Mouse (Mus musculus) urinary bladder, postnatal 14 days (tissue): ENCODE data around the gene Ankrd45.
"Not testable (repeated sequence)": the region's sequence is repeated elsewhere in the genome, so short reads cannot be mapped to it uniquely, and the experiment has no call there.

Experiments
- DNase-seq: peaks from one replicate; pipeline ENCODE4 v3.0.0; 2021; ENCODE audit warnings: low spot score

Gene Ankrd45

DNA sequence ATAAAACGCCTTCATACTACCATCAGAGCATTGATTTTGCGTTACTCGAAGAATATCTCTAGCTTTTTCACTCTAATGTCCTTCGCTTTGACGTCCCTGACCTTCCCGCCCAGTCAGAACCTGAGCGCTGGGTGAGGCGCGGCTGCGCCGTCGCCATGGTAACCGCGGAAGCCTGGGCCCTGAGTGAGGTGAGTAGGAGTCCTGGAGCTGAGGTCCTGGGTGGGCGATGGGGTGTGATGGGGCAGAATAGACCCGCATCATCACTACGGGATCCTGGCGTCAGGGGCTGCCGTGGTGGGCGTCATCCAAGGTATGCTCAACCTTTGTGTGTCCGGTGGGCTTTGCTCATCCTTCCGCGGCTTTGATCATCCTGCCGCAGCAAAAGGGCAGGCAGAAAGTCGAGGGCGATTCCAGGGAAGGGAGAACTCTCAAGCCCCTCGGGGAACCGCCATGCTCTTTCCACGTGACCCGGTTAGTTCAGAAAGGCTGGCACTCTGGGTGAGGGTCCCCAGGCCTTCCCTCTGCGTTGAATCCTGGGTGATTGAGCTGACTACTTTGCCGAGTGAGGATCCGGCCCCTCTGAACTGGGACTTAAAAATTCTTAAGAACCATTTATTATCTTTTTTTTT lies at the start of gene Ankrd45:
Gene Ankrd45, plus strand, starts transcription at position 161 of the 629 bp plus-strand sequence.
- peak; percentile 48 for DNase-seq

DNA sequence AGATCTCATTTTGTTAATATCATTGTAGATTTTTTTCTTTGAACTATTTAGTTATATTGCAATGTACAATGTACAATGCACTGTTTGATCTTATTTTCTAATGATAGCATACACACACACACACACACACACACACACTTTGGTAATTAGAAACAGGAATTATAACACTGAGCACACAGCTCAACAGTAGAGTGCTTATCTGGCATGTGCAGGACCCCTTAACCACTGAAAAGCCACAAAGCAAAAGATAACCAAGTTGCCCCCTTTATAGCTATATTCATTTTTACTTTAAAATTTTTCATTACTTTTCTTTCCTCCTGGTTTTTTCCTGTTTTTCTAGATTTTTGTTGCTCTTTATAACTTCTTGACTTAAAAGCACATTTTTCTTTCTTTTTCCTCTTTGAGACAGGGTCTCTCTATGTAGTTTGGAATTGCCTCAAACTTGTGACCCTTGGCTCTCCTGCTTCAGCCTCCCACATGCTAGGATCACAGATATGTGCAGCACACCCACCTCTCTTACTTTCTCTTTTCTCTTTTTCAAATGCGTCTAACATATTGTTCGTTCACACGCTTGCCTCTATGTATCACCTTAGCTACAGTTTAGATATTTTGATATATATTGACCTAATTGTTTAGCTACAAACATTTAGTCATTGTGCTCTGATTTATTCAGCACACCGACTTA lies 42.6 kb upstream of the Ankrd45 start:
- no peak for DNase-seq

DNA sequence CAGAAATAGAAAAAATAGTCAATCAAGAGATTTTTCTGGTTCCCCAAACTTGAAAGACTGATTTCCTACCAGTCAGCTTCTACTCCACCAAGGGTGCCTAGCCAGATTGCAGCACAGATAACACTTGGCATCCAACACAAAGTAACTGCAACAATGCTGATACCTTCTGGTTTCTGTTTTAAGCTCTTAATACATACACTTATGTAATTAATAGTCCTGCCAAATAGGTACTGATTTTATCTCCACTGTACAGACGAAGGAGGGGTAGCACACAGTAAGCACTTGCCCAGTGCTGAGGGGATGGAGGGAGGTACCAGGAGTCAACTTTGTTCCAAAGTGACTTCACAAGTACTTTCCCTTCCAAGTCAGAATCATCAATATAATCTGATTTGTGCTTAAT lies 38.6 kb upstream of the Ankrd45 start:
- no peak for DNase-seq

DNA sequence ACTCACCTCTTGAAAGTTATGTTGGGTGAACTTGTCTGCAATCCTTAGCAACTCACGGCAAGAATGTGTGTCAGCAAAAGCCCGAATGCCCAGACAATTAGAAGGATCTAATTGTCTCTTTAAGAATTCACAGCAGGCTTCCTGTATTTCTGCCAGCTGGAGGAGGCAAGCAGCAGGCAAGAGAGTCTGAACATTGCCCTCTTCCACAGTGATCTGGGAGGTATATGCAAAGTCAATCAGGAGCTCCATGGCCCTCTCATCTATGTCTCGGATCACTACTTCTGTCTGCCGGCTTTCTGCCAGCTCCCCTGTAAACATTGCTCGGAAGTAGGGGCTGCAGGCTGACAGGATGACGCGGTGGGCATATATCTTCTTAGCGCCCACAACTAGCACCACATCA lies 33.3 kb upstream of the Ankrd45 start:
- DNase-seq = no peak

DNA sequence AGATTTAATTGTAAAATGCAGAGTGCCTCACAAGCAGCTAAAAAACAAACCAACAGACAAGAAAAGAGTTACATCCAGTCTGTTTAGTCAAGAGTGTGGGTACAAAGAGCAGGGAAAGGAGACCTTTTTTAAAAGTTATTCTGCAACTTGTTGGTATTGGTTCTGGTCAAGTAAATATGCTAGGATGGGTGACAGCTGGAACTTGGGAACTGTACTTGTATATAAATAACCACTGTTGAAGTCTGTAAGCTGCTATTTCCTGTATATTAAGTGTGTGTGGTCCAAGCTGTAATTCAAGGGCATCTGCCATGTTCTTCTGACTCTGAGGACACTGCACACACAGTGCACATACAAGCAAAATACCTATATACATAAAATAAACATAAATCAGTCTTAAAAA lies 27.9 kb upstream of the Ankrd45 start:
- no peak for DNase-seq

DNA sequence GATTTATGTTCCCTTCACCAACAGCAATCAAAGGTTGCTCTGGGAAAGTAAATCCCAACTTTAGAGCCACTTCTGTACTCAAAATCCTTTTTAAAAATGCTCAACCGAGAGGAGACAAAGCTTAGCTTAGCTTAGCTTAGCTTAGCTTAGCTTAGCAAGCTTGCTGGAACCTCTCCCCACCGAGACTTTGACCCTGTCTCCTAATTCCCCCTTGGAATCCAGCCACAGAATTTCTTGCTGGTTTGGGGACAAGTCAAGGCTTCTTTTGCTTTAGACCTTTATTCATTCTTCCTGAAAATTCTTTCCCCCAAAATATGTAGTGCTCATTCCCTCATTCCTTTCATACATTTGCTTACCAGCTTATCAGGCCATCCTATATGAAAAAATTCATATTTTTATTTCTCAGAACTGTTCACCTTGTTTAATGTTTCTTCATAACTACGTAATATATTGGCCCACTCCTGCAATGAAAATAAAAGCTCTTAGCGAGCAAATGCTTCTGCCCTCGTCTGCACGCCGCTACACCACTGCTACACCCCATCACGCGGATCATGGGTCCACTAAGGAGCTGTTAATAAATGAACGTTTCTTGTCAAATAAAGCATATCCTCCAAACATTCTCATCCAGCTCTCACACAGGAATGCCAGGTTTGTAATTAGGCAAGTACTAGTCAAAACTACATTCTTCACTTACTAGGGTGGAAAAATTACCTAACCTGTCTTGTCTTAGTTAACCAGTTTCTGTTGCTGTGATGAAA lies 19.7 kb upstream of the Ankrd45 start:
- no peak for DNase-seq

DNA sequence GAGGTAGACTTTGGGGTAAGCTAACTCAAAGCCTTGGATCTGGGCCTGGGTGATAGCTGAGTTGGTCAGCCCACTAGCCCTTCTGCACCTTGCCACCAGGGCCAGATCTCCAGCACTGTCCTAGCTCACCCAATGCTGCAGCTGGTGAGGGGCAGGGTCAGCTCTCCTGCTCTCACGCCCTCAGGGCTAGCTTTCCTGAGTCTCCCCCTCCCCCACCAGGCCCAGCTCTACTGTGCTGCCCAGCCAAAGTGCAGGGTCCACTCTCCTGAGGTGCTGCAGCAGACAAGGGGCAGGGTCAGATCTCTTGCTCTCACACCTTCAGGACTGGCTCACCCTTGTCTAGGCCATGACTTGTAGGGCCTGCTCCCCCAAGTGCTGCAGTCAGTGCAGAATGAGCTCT lies 16.0 kb upstream of the Ankrd45 start:
- no peak for DNase-seq

DNA sequence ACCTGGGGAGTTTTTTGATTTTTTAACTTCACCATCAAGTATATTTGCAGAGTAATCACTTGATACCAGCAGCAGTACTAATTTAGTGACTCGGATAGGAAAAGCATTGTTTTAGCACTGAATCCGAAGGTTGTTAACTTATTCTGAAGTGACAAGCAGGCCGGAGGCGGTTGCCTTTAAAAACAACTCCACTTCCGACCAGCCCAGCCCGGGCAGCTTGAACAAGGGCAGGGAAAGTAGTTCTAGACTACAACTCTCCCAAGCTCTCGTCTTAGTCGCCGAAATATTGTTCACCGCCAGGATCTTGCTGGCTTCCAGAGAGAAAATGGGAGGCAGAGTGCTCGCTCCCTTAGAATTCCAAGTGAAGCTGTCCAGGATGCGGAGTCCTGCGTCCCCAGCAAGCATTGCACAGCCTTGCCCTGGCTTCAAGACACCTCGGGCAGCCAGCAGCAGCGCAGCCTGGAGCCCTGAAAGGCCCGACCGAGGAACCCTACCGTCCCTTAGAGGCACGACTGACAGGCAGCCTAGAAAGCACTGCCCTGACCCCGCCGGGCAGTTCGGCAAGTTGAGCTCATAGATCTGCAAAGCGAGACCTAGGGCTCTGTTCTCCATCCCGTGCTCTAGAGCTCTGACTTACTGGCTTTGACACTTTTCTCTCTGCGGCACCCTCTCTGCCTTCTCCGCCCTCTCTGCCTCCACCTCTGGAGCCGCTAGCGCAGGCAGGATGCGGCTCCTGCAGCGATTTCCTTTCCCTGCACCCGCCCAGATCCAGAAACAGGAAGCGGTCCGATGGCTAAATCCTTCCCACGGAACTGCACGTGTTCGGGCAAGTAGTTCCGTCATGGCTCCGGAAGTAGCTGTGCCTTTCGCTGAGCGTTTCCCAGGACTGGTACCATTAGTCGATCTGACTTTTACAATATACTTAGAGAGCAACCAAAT lies 11.5 kb upstream of the Ankrd45 start, which contains the start of gene Klhl20:
Gene Klhl20, minus strand, starts transcription at position 786 of the 939 bp plus-strand sequence.
- DNase-seq = peak; percentile 92

DNA sequence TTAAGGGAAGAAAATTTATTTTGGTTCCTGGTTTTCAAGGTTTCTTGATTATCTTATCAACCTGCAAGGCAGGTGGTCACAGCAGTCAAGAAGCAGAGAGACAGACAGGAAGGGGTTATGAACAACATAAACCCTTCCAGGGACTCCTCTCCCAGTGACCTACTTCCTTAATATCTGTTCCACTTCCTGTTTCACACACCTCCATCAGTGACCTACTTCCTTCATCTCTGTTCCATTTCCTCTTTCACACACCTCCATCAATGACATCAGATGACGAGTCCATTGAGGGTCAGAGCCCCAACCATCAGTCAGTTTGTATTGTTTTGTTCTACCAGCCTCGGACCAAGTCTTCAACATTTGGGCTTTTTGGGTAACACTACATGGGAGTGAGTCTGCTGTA lies 3.0 kb upstream of the Ankrd45 start:
- no peak for DNase-seq

DNA sequence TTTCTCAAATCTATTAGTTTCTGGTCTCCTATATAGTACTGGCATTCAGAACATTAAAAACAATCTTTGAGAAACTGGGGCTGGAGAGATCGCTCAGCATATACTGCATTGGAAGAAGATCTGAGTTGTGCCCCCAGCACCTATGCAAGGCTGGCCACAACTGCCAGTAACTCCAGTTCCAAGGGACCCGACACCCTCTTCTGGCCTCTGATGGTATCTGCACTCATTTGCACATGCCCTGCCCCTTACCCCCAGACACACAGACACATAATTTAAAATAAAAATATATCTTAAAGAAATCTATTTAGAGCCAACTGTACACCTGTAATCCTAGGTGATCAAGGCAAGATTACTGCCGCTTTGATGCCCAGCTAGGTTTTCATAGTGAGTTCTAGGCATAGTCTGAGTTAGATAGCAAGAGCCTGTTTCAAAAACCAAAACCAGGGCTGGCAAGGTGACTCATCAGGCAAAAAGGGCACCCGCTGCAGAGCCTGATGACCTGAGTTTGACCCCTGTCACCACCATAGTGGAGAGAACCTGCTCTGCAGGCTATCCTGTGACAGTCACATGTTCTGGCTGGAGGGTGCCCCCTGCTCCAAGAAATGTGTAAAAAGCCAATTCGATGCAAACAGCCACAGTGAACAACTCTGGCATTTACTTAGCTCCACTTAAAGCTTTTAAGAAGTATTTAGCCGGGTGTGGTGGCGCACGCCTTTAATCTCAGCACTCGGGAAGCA lies 2.3 kb upstream of the Ankrd45 start:
- DNase-seq = peak; percentile 31

DNA sequence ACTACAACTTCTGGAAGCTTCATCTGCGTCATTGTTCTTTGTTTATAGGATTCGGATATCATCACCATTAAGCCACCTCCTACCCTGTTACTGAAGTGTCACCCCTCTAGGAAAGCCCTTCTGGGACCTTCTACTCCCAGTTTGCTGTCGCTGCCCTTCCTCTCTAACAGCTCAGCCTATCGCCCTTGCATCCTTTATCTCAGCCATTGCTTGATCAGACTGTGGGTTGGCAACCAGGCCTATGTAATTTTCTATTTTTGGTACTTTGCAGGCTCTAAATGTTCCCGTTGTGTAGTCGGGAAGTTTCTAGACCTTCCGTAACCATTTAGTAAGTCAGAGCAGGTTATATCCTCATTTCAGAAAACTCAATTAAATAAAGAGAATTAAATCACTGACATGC lies 725 bp downstream of the Ankrd45 start:
- DNase-seq = no peak

DNA sequence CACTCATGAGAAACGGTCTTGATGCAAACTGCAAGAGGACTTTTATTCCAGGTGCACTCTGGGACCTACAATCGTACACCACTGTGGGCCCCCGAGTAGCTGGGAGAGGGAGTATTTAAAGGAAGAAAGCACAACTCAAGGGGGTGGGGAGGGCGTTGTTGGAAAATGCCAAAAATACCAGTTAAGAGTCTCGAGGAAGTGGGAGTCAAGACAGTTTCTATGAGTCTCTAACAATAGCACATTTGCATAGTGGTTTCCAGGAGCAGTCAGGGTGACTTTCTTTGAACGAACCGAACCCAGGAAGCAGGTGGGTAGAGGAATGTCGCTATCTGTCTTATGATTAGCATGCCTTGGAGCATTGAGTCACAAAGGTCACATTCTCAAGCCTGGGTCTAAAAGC lies 3.1 kb downstream of the Ankrd45 start:
- not testable (repeated sequence) for DNase-seq

DNA sequence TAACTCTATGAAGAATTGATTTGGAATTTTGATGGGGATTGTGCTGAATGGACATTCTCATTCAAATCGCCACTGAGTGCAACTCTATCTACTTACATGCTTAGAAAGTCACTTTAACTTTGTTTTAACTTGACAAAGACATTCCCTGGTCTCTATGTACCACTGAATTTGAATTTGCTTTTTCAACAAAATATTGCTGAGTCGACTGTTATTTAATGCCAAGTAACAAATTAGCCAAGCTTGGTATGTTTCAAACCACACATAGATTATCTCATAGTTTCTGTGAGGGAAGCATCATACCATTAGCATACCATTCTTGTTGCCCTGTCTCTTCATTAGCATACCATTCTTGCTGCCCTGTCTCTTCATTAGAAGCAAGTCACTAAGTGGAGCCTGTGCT lies 5.4 kb downstream of the Ankrd45 start:
- DNase-seq = no peak

DNA sequence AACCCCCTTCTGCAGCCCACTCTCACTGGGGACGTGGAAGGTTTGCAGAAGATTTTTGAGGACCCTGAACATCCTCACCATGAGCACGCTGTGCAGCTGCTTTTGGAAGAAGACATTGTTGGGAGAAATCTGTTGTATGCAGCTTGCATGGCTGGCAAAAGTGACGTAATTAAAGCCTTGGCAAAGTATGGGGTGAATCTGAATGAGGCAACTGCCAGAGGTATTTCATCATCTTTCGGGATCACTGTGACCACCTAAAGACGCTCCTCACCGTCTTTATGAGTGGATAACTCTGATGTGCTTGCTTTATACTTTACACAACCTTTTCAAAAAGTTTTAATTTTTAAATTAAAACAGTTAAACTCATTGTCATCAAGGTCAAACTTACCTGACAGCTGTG lies 8.6 kb downstream of the Ankrd45 start:
- no peak for DNase-seq

DNA sequence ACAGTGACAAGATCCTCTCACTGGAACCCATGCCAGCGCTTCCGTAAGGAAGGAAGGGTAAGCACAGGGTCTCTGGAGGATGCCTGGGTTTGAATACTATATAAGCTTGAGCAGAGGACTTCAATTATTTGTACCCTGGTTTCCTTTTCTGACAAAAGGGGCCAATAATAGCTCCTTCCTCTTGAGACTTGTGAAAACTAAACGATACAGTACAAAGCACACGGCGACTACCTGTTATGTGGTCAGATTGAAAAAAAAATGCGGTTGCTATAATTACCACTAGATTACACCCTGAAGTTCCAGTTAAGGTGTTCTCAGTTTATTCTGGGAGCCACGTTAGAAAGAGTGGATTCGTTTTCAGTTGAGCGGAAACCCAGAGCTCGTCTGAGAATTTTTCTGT lies 14.1 kb downstream of the Ankrd45 start:
- no peak for DNase-seq

DNA sequence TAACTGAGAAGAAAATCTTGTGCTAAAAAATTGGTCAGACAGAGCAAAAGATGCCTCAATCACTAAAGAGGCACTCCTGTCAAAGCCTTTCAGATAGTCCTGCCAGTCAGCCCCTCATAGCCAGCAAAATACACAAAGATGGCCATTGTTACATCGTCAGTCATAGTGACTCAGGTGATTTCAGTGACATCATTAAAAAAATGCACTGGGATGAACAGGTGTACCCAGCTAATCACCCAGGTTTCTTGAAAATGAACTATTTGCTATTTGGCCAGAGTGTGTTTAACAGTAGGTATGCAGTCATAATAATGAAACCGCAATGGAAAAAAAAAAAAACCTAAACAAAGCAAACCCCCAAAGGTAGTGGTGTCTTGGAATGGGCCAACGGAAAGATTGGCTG lies 16.7 kb downstream of the Ankrd45 start, which contains the start of gene Tex50:
Gene Tex50, minus strand, starts transcription at position 101 of the 400 bp plus-strand sequence.
- DNase-seq = no peak

DNA sequence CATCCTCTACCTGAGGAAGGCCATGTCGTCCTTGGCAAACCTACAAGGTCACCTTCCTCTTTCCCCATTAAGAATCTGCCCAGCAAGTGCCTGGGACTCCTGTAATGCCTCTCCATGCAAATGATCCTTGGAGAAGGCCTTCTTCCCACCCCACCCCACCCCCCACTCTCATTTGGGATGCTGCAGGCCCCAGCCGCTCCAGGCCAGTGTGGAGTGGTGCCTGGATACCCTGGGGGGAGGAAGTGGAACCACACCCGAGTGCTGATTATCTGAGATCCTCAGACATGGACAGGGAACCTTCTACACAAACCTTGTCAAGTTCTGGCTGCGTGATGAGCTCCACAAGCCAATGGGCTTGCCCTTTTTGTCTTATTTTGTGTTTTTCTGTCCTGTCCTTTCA lies 17.8 kb downstream of the Ankrd45 start:
- no peak for DNase-seq

DNA sequence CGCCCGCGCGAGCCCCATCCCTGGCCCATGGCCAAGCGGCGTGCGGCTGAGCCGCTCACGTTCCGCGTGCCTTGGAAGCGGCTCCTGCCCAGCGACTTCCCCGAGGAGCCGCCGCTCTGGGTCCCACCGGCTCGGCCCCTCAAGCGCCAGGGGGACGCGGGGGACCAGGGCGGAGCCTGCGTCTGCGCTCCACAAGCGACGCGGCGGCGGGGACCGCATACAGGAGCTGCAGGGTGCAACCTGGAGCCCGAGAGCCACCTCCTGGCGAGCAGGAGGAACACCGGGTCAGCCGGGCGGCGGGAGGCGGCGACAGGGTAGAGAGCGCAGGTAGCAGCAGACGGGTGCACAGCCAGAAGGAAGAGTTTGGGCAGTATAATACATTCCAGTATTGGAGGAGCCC lies 28.2 kb downstream of the Ankrd45 start:
- DNase-seq = peak; percentile 79

DNA sequence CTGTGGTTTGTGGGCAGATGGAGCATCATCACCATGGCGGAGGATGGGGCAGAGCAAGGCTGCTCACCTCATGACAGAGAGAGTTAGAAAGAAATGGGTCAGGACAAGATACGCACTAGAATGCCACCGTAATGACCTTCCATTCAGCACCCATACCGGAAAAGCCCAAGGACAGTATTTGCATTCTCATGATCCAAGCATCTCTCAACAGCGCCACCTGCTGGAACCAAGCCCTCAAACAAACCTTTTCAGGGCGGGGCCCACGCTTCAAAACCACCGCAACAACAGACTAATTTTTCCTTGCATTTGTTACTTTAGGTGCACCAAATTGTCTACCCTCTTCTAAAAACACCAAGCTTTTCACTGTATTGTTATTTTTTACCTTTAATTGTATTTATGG lies 38.2 kb downstream of the Ankrd45 start:
- DNase-seq = peak; percentile 46

DNA sequence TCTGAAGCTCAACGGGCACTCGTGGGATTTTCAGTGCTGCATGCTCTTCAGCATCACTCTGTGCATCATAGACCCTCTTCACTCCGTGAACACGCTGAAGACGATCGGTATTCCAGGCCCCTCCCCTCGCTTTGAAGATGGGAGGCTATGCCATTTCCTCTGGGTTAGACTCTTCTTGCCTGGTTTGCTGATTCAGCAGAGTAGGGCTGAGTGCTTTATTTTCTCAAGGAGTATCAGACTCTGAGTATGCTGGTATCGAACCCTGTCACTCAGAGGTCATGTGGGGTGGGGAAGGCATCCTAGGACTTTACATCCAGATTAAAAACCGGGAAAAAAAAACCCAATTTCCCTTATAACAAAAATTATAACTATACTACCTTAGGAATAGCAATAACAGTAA lies 39.9 kb downstream of the Ankrd45 start:
- DNase-seq = no peak

DNA sequence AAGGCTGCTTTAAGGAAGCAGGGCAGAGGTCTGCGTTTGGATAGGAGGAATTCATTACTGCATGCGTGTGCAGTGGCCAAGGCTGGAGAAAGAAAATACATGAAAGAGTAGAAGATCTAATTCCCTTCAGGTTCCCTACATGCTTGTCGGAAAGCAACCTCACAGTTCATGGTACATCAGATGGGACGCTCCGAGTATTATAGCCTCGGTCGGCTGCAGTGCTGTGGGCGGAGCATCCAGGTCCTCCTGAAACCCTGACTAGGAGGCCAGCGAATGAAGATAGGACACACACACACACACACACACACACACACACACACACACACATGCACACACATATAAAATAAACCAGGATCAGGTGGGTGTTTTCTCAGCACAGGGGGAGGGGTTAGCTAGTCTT lies 41.2 kb downstream of the Ankrd45 start:
- DNase-seq = no peak
